Mouse (Mus musculus) neural tube, embryonic 15.5 days (tissue): ENCODE measurements around the gene Adgra1. TPM values are rescaled to one million over a fixed set of nuclear protein-coding genes. Genes with fewer than 3 reads are reported as not detected.

Experiments used
- ATAC-seq: fragments of 200-750 bp; cut with Nextera tagmentation; 2 replicates; pipeline ENCODE4 v1.8.0; 2017; ENCODE audit warnings: mild to moderate bottlenecking, moderate TSS enrichment, moderate library complexity; ENCODE audit not compliant: low FRiP score
- H3K27ac ChIP-seq: fragments of 300-500 bp; sonication (generic); replicated peaks from 2 replicates; pipeline ENCODE4 v1.5.1; 2015; ENCODE audit warnings: mild to moderate bottlenecking, inconsistent platforms
- H3K27me3 ChIP-seq: fragments of 300-500 bp; sonication (generic); replicated peaks from 2 replicates; pipeline ENCODE4 v1.6.1; 2015; ENCODE audit warnings: inconsistent platforms
- H3K36me3 ChIP-seq: fragments of 300-500 bp; sonication (generic); 2 replicates; pipeline ENCODE4 v1.6.1; 2015; ENCODE audit warnings: inconsistent platforms
- H3K4me1 ChIP-seq: fragments of 300-500 bp; sonication (generic); 2 replicates; pipeline ENCODE4 v1.6.1; 2015; ENCODE audit warnings: inconsistent platforms
- H3K4me2 ChIP-seq: fragments of 300-500 bp; sonication (generic); 2 replicates; pipeline ENCODE4 v1.6.1; 2015; ENCODE audit warnings: inconsistent platforms, mild to moderate bottlenecking, moderate library complexity
- H3K4me3 ChIP-seq: fragments of 300-500 bp; sonication (generic); replicated peaks from 2 replicates; pipeline ENCODE4 v1.5.1; 2015; ENCODE audit warnings: mild to moderate bottlenecking, inconsistent platforms
- H3K9ac ChIP-seq: fragments of 300-500 bp; sonication (generic); replicated peaks from 2 replicates; pipeline ENCODE4 v1.6.1; 2015; ENCODE audit warnings: mild to moderate bottlenecking, inconsistent platforms
- H3K9me3 ChIP-seq: fragments of 300-500 bp; sonication (generic); replicated peaks from 2 replicates; pipeline ENCODE4 v1.6.1; 2016; ENCODE audit warnings: inconsistent platforms
- WGBS: fragments of 180-500 bp; shearing (Covaris S2); methylation state at CpG from one replicate; pipeline ENCODE4 v1.1.7; 2015; ENCODE audit warnings: mixed read lengths; 5-methylcytosine and 5-hydroxymethylcytosine counted together
- polyA plus RNA-seq: library from polyadenylated mRNA; unstranded; fragments of >200 nt; fragmentation: Nextera tagmentation; extraction: Ambion mirVana; gene quantifications from 2 replicates; pipeline ENCODE4 v1.2.1, GENCODE M21; 2015

Adgra1 gene
- polyA plus RNA-seq, 1 experiment from 2014 or later = 34.1 TPM

GRCm38 (mm10) chr7:139910204-139910835 is 76.3 kb downstream of the Adgra1 start:
- 64% methylated on average over 11 of the region's 11 CpGs for WGBS
- Histone ChIP-seq H3K4me3 (no peak overlapping the region), H3K4me2 (no peak overlapping the region), H3K9ac (no peak overlapping the region), H3K4me1 (peaks cover 28% of the 10 kb centered on the region), H3K36me3 (no peaks in the 10 kb centered on the region), H3K27me3 (peaks cover 32% of the 10 kb centered on the region), H3K9me3 (no peaks in the 10 kb centered on the region), H3K27ac (no peak overlapping the region)
- ATAC-seq = no peak

- Histone ChIP-seq H3K9me3 (no peaks in the 10 kb centered on the region), H3K27me3 (peaks cover 45% of the 10 kb centered on the region), H3K36me3 (peaks cover 4% of the 10 kb centered on the region; the same call in 1 of the 2 replicates), H3K4me2 (peak overlapping the region; percentile 44), H3K4me1 (peaks cover 23% of the 10 kb centered on the region), H3K4me3 (peak overlapping the region; percentile 15; the same call in 1 of the 2 replicates), H3K27ac (no peak overlapping the region), H3K9ac (no peak overlapping the region)
- peak; percentile 26; the same call in 1 of the 2 replicates for ATAC-seq
- WGBS = 13% methylated on average over 29 of the region's 29 CpGs
Measured at GRCm38 (mm10) chr7:139914141-139915047, 80.4 kb downstream of the Adgra1 start.

- Histone ChIP-seq H3K4me1 (peaks cover 14% of the 10 kb centered on the region), H3K9ac (no peak overlapping the region), H3K4me3 (no peak overlapping the region), H3K27me3 (peaks cover 49% of the 10 kb centered on the region), H3K9me3 (no peaks in the 10 kb centered on the region), H3K36me3 (peaks cover 6% of the 10 kb centered on the region; the same call in 1 of the 2 replicates), H3K27ac (no peak overlapping the region), H3K4me2 (peak overlapping the region; percentile 38)
- ATAC-seq = no peak
- WGBS = 7% methylated on average over 14 of the region's 14 CpGs
Measured at GRCm38 (mm10) chr7:139915646-139916257, 81.8 kb downstream of the Adgra1 start.

GRCm38 (mm10) chr7:139916345-139916744 is 82.4 kb downstream of the Adgra1 start:
- Histone ChIP-seq H3K4me2 (no peak overlapping the region), H3K27me3 (peaks cover 49% of the 10 kb centered on the region), H3K9ac (no peak overlapping the region), H3K4me1 (peaks cover 14% of the 10 kb centered on the region), H3K4me3 (no peak overlapping the region), H3K9me3 (no peaks in the 10 kb centered on the region), H3K36me3 (peaks cover 6% of the 10 kb centered on the region; the same call in 1 of the 2 replicates), H3K27ac (no peak overlapping the region)
- WGBS = 0% methylated on average over 1 of the region's 1 CpGs
- ATAC-seq = no peak

- no peak overlapping the region for H3K27ac ChIP-seq
- peaks cover 35% of the 10 kb centered on the region for H3K27me3 ChIP-seq
- no peak overlapping the region for H3K4me2 ChIP-seq
- no peak overlapping the region for H3K9ac ChIP-seq
- 77% methylated on average over 4 of the region's 4 CpGs for WGBS
- H3K4me3 ChIP-seq = no peak overlapping the region
- H3K9me3 ChIP-seq = no peaks in the 10 kb centered on the region
- H3K4me1 ChIP-seq = peaks cover 14% of the 10 kb centered on the region
- no peak for ATAC-seq
- H3K36me3 ChIP-seq = peaks cover 12% of the 10 kb centered on the region
Measured at GRCm38 (mm10) chr7:139918262-139918661, 84.3 kb downstream of the Adgra1 start.

Other genes with a start within 250 kb of the Adgra1 start
- 1.6 and 3.2 TPM in 2 replicates for gene Cfap46, start 150.4 kb upstream of the Adgra1 start, polyA plus RNA-seq
- 12.5 and 15.5 TPM in 2 replicates for gene Kndc1, start 60.5 kb downstream of the Adgra1 start, polyA plus RNA-seq
- gene Utf1, start 109.6 kb downstream of the Adgra1 start, polyA plus RNA-seq = 1.6 TPM in 1 of 2 replicates, not detected in the other
- gene 6430531B16Rik, start 144.6 kb downstream of the Adgra1 start, polyA plus RNA-seq = 0.82 and 1.2 TPM in 2 replicates
- 2.8 and 3.2 TPM in 2 replicates for gene Adam8, start 158.4 kb downstream of the Adgra1 start, polyA plus RNA-seq
- gene Zfp511, start 202.2 kb downstream of the Adgra1 start, polyA plus RNA-seq = 53.0 and 57.2 TPM in 2 replicates
- 51.6 TPM in 2 replicates for gene Tubgcp2, start 202.5 kb downstream of the Adgra1 start, polyA plus RNA-seq
- 2.8 and 3.3 TPM in 2 replicates for gene Msx3, start 214.9 kb downstream of the Adgra1 start, polyA plus RNA-seq
- gene Caly, start 248.4 kb downstream of the Adgra1 start, polyA plus RNA-seq = 293 and 360 TPM in 2 replicates